Mouse (Mus musculus): ENCODE measurements at regions not wholly inside any gene's neighbourhood (a gene's known extent, or its start where the extent isn't known, plus 50 kb on each side); places are given as distances from the start of the nearest gene placed in this dataset.

DNA sequence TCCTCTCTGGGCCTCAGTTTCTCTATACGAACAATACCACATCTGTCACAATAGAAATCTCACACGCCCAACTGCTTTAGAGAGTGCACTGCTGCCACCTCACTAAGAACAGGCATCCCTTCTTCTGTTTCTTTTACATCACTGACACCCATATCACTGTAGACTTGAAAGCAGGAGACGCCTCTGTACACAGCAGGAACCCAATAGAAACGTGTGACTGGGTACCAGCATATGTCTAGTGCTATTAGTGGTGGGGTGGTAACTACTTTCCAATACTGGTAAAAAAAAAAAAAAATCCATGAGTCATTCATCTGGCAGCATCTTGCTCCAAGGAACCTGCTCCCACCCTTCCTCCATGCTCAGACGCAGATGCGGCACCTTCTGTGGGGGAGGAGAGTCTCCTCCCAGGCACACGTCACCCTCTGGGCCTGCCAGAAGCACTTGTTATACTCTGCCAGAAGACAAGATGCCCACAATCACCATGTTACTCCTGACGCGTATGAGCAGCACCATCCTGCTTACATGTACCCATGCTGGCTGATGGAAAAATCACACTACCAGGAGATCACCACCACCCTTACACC is 151.3 kb upstream of the Plxna4 start:
- peak; percentile 63 to 65 for DNase-seq (ENCODE audit: low spot score in 2 of 2)

DNA sequence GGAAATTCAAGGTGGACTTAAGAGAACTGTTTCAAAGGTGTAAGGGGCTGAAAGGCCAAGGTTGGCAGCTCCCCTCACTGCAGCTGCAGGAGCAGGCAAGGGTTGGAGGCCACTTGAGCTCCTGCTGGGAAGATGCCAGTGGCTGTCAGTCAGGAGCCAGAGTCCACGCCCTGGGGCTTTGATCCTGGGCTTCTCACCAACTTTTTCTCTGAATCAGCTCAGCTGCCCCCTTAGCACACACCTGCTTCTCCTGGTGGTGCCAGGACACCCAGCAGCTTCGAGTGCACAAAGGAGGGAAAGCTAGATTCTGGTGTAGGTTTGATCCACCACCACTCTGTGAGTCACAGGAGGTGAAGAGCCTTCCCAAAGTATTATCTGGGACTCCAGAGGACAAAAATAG is 140.7 kb upstream of the Plxna4 start:
- no peak for DNase-seq (ENCODE audit: low spot score in 2 of 2)

DNA sequence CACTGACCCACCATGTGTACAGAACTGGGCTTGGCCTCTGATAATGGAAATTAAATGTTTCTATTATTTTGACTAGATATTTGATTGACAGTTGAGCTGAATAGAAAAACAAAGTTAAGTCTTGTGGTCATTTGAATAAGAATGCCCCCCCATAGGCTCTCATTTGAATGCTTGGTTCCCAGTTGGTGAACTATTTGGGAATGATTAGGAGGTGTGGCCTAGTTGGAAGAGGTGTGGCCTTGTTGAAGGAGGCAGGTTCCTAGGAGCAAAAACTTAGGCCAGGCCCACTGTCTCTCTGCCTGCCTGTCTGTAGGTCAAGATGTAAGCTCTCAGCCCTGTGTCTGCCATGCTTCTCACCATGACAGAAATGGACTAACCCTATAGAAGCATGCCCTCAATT is 138.6 kb upstream of the Plxna4 start:
- no peak for DNase-seq (ENCODE audit: low spot score in 2 of 2)

DNA sequence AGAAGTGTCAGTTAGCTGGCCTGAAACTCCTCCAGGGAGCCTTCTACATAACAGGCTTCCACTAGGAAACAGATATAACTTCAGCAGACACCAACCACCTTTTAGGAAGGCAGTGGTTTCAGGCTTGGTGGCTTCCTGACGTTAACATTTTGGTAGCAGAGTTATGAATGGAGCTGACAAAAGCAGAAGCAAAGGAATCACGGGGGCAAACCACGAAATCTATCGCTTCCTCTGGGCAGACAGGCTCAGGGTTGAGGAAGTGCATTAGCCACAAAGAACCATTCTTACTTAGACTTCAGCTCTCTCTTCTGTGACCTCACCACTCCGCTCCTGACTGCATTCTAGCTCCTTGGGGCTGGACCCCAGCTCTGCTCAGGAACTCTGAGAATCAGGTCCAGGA is 129.9 kb upstream of the Plxna4 start:
- no peak for DNase-seq (ENCODE audit: low spot score in 2 of 2)

DNA sequence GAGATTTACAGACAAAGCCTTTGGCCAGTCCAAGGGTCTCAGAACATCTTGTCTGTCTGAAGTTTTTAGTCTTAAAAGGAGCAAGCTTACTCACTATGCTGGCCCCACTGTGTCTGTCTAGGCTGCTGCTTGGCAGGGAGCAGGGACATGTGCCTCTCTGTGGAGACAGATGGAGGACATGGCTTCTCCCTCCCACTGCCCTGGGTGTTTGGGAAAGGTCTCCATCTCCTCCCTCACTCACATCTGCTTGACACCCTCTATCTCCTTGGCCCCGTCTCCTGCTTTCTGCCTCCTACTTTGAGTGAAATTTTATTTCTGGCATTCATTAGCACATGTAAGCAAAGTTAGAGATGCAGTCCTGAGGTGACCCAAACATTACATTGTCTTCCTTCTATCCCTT is 127.1 kb upstream of the Plxna4 start:
- DNase-seq (ENCODE audit: low spot score in 2 of 2), result peak in 1 of 2 experiments; percentile 21

DNA sequence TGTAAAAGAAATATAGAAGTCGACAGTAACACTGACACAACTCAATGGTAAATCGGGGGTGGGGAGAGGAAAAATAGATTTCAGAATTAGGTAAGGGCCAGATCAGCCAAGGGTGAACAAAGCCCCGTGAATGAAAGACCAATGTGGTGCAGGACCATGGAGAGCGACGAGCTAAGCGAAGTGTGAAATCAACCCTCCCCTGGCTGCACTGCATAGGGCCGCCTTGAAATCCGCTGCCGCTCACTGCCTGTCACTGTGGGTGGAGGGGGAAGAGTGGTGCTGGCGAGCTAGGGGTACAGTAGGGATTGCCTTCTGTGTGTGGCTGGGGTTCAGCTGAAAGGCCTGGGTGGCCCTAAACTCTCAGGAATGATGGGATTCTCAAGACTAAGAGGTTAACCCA is 122.2 kb upstream of the Plxna4 start:
- DNase-seq (ENCODE audit: low spot score in 2 of 2), result no peak

DNA sequence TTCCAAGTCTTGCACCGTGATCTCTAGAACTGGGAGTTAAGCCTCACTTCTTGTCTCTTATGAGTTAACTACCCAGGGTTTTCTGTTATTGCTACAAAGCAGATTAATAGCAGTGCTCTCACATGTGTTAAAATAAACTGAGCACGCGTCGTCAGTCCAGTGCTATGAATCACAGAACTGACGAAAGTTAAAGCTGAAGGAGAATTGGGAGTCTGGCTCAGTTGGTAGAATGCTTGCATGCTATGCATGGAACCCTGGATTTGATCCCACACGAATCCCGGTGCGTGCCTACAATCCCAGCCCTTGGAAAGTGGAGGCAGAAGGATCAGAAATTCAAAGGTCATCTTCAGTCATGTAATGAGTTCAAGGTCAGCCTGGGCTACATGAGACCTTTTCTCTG is 121.6 kb upstream of the Plxna4 start:
- DNase-seq (ENCODE audit: low spot score in 2 of 2), result no peak

DNA sequence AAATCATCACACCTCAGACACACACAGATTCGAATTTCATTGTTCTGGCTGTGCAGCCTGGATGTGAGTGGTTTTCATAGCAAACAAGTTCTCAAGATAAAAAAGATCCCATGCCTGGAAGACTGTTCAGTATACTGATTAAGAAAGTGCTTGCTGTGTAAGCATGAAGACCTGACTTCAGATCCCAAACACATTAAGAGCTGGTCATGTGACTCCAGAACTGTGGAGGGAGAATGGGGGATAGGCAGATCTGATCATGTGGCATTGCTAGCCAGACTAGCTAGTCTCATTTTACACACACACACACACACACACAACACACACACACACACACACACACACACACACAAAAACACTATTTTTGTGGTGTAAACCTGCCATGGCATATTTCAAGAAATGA is 119.4 kb upstream of the Plxna4 start:
- DNase-seq (ENCODE audit: low spot score in 2 of 2), result no peak

DNA sequence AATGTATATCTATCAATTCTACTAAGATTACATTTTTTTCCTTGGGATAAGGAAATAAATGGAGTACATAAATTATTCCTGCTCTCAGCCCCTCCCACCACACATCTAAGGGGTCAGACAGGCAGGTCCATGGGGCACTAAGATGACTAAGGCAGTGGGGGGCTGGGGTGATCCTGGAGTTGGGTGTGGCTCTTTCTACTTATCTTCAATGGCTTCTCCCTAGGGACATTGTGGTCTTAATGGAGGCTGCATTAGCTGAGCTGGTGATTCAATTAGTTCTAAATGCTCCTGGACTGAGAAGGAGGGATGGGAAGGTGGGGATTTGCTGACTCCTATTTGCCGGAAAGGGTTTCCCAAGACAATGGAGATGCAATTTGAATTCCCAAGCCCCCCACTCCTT is 118.4 kb upstream of the Plxna4 start:
- DNase-seq (ENCODE audit: low spot score in 2 of 2), result no peak

DNA sequence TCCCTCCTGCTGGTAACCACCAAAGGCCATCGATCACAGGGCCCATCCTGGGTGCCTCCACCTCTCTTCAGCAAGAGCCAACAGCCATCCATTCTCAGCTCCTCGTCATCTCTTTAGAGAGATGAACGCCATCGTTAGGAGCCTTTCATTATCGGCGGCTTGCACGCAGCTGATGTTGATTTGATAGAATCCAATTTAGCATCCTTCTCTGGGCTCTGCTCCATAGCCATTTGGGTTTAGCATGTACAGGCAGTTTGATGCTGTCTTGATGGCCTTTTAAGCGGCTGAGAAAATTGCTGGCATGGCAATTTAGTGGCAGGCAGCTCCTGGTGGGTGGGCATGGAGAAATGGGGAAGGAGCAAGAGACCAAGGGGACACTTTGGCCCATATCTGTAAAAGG is 115.5 kb upstream of the Plxna4 start:
- no peak for DNase-seq (ENCODE audit: low spot score in 2 of 2)

DNA sequence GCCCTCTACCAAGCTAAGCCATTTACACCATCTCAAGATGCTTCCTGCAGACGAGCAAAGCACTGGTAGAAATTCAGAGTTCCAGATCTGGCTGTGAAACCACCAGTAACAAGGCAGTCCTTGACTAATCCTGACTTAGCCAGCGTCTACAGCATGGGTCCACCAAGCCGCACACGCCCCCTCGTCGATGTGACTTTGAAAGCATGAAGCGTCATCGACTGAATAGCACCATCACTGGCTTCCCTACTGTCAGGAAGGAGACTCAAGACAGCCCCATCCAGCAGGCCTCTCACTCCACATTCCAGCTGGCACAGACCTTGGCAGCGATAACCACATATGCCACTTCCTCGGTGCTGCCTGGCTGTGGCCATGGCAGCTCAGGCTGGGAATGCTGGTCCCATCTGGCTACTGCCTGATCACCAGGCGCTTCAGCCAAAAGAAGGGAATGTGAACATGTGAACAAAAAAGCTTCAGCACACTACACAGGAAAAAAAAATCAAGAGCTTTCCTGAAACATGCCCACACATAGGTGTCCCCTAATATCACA is 114.3 kb upstream of the Plxna4 start:
- DNase-seq (ENCODE audit: low spot score in 2 of 2), result no peak

DNA sequence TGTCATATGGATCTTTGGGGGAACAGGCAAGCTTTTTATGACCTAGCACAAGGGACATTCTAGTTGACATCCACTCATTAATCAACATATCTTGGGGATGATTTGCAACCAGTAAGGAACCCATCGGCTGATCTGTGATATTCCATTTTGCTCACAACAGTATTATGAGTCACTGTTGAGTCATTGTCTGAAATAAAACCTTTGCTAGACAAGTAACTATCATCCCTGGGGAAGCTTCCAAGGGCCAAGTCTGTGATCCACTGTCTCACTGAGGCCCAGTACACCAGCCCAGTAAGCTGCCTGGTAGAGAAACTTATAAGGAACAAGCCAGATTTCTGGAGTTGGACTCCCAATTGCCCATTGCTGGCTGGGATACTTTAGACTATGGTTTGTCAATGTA is 111.8 kb upstream of the Plxna4 start:
- DNase-seq (ENCODE audit: low spot score in 2 of 2), result no peak

DNA sequence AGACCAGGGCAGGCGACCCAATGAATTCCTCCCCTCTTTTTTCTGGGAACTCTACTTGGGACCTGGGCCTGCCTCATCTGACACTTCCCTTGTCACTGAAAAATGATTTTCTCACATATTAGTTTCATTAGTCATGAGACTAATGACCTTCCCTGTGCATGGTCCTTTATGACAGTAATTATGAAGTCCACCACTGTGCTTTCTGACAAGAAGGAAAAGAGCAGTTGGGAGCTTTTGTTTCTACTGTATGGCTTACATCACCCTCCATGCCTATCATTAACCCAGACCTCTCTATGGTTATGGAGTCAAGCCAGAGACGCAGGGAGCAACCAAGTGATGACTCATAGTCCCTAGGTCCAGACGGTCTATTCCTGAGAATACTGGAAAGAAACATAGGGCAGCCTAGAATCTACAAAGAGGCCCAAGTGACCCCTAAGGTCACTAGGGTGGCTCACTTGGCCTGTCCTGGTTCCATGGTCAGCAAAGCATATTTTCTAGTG is 109.8 kb upstream of the Plxna4 start:
- no peak for DNase-seq (ENCODE audit: low spot score in 2 of 2)

DNA sequence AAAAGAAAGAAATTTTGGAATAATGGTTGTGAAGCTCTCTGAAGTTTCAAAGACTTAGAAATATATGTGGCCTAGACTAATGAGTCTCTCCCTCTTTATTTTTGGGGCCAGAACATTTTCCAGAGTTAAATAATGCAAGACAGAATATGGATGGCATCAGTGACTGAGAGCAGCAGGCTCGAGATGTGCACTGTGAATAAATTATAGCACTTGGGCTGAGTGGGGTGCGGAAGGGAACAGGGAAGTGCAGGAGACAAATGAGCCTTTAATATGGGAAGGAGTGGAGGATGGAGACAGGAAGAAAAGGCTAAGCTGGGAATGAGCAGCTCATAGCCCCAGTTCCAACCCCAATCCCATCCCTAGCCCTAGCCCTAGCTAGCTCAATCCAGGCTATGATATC is 108.0 kb upstream of the Plxna4 start:
- no peak for DNase-seq (ENCODE audit: low spot score in 2 of 2)

DNA sequence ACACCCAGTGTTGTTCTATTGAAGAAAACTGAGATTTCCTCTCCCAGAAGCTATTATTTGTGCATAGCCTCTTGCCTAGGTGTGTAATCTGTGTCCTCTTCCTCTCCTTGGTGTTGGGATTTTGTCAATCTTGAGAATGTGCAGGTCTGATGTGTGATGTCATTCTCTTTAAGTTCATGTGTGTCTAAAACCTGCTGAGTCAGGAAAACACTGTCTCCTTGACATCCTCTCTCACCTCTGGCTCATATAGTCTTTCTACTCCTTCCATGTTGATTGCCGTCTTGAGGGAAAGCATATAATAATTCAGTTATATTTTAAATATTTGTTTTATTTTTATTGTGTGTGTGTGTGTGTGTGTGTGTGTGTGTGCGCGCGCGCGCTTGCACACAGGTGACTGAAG is 84.6 kb upstream of the Plxna4 start:
- DNase-seq (ENCODE audit: low spot score in 2 of 2), result no peak

DNA sequence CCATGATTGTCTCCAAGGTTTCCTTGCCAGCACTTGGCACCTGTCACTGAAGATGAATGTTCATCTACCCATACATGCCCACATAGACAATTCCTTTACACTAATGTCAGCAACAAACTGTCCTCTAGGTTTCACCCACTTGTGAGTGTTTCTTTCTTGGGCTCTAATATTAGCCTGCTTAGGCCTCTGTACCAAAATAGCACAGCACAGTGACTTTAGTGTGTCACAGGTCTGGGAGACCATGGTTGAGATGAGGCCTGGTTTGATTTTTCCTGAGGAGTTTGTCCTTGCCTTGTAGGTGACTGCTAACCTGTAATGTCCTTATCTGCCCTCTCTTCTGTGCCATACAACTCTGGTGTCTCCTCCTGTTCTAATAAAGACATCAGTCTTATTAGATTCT is 71.8 kb upstream of the Plxna4 start:
- DNase-seq (ENCODE audit: low spot score in 2 of 2), result no peak

DNA sequence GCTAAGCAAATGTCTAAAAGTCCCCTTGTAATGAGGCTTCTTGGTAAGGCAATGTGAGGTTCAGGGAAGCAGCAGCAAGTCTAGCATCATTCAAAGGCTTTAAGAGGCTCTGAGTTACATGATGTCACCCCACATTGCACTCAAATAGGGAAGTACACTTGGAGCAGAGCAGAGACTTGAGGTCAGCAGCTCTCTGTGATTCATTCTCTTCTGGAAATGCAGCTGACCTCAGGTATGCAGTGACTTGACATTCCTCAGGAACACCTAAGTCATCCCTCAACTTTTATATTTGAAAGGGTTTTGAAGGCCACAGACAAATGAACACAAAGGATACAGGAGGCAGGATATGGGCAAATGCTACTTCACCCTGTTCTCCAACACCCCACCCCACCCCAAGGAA is 69.4 kb upstream of the Plxna4 start:
- DNase-seq (ENCODE audit: low spot score in 2 of 2), result no peak

DNA sequence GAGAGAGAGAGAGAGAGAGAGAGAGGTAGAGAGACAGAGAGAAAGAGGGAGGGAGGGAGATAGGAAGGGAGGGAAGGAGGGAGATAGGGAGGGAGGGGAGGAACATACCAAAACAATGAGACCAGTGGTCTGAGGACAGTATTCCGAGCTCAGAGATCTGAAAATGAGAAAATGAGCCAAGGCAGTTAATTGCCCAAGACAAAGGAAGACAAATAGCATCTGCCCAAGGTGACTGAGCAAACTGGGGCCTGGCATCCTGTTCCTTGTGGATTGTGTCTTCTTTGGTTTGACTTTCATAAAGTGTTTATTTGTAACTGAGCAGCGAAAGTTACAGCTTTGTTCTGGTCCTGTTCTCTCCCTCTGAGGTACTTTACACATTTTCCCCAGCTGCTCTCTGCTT is 66.2 kb upstream of the Plxna4 start:
- no peak for DNase-seq (ENCODE audit: low spot score in 2 of 2)

DNA sequence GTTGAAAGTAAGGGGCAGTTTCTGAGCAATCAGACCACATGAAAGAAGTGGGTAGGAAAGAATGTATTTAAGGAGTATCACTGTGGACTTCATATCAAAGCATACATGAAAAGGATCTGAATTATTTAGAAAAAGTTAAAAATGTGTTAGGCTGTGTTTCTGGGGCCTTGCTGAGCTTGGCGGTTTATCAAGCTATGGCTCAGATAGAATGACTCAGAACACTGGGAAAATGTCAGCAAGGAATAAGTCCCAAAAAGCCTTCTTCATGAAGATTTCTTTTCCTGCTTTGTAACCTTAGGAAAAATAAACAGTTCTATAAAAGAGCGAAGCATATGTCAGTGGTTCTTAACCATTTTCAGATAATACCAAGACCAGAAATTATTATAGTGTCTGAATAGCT is 56.0 kb upstream of the Plxna4 start:
- DNase-seq (ENCODE audit: low spot score in 2 of 2), result no peak

DNA sequence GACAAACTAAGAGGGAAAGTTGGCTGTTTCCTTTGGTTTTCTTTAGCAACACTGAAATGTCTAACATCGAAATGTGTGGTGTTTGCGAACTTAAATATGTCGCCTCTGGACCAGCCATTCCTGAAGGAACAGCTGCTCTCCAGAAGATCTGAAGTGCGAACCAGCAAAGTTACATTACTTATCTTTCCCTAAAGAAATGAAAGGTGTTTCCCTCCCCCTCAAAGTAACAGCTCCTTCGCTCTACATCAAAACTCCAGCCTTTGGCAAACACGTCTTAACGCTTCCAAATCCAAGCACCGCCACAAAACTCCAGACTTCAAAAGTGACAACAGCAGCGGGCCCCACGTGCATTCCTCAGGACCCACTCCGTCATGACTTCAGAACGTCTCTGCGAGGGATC is 50.9 kb upstream of the Plxna4 start:
- DNase-seq (ENCODE audit: low spot score in 2 of 2), result peak; percentile 22 to 40
